10 mouse cellular contexts compared by ENCODE assay signal in the genomic region with DNA sequence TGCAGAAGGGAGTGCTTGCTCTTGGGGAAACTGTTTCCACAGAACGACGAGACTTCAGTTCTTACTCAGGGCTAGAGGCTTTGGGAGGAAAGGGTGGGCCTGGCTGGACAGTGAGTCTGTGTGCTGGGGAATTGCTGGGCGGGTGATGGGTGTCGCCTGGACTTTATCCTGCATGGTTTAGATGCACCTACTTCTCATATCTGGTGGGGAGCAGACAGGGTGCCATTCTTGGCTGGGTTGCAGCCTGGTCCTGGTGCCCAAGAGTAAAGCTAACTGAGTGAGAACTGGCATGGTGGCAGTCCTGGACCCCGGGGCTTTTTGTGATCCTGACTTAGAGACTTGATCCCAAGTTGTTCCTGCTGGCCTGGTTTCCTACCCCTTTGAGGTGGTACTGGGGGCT. TPM values are rescaled to one million over a fixed set of nuclear protein-coding genes. Genes with fewer than 3 reads are reported as not detected.
DNase-seq lines count a peak whose midpoint lies in the region; ATAC-seq and TF ChIP-seq lines count a peak whose summit lies in the region.
"Had no signal": no experiment of that assay in that cellular context is flagged by ENCODE, and none has a peak within 500 bp of the region (broad histone marks: within the 10 kb centered on the region; RNA-seq: fewer than 3 reads in every experiment).

No protein-coding gene starts in this region.

- H3K9ac ChIP-seq in hindbrain, embryonic 11.5 days (ENCODE audit: low read depth, low read length): no peak overlapping the region; the same call in 1 of the 2 replicates
- peak overlapping the region; percentile 22; the same call in 1 of the 2 replicates for H3K9ac ChIP-seq in embryonic facial prominence, embryonic 11.5 days (replicated peaks; ENCODE audit: low read length)
- no peak overlapping the region; the same call in 1 of the 2 replicates for H3K9ac ChIP-seq in midbrain, postnatal 0 days (replicated peaks; ENCODE audit: low read length, poor library complexity, severe bottlenecking)

- TF ChIP-seq CTCF in midbrain, postnatal 0 days (IDR thresholded peaks at IDR 0.05): no peak

- peaks cover 54% of the 10 kb centered on the region for H3K4me1 ChIP-seq in hindbrain, embryonic 10.5 days (replicated peaks)
- peaks cover 6% of the 10 kb centered on the region; the same call in 1 of the 2 replicates for H3K4me1 ChIP-seq in hindbrain, embryonic 11.5 days (replicated peaks; ENCODE audit: control insufficient read depth, insufficient read depth, low read length)
- H3K4me1 ChIP-seq in embryonic facial prominence, embryonic 11.5 days (ENCODE audit: control insufficient read depth, insufficient read depth, low read length): peaks cover 3% of the 10 kb centered on the region; the same call in 1 of the 2 replicates
- peaks cover 39% of the 10 kb centered on the region for H3K4me1 ChIP-seq in limb, embryonic 10.5 days
- peaks cover 19% of the 10 kb centered on the region for H3K4me1 ChIP-seq in midbrain, postnatal 0 days (ENCODE audit: insufficient read depth, low read length)

- no peak for DNase-seq in hindbrain, embryonic 10.5 days (ENCODE audit: low spot score)
- no peak for DNase-seq in hindbrain, embryonic 11.5 days (ENCODE audit: low spot score)
- no peak for DNase-seq in embryonic facial prominence, embryonic 11.5 days (ENCODE audit: low spot score)
- no peak for DNase-seq in limb, embryonic 10.5 days (ENCODE audit: low spot score)
- DNase-seq in midbrain, postnatal 0 days (ENCODE audit: low spot score): no peak
- no peak for DNase-seq in cerebellum, adult 9-11 months
- DNase-seq in lung, postnatal 10 days: no peak
- DNase-seq: adrenal gland, postnatal 25 days; kidney, adult 11 months had no signal

- WGBS in hindbrain, embryonic 10.5 days: 82% methylated on average over 5 of the region's 5 CpGs
- 80% methylated on average over 5 of the region's 5 CpGs for WGBS in hindbrain, embryonic 11.5 days
- 67% methylated on average over 5 of the region's 5 CpGs for WGBS in embryonic facial prominence, embryonic 11.5 days
- 82% methylated on average over 5 of the region's 5 CpGs for WGBS in limb, embryonic 10.5 days
- WGBS in midbrain, postnatal 0 days: 81% methylated on average over 5 of the region's 5 CpGs

- H3K36me3 ChIP-seq in hindbrain, embryonic 10.5 days: peaks cover 30% of the 10 kb centered on the region
- H3K36me3 ChIP-seq in hindbrain, embryonic 11.5 days (ENCODE audit: control insufficient read depth, insufficient read depth, low read length): no peaks in the 10 kb centered on the region
- H3K36me3 ChIP-seq in embryonic facial prominence, embryonic 11.5 days (replicated peaks; ENCODE audit: control insufficient read depth, insufficient read depth, low read depth, low read length): peaks cover 4% of the 10 kb centered on the region; the same call in 1 of the 2 replicates
- H3K36me3 ChIP-seq in limb, embryonic 10.5 days: peaks cover 28% of the 10 kb centered on the region
- peaks cover 19% of the 10 kb centered on the region for H3K36me3 ChIP-seq in midbrain, postnatal 0 days (ENCODE audit: insufficient read depth, low read length)

- H3K27ac ChIP-seq in hindbrain, embryonic 10.5 days: peak overlapping the region; percentile 92
- no peak overlapping the region for H3K27ac ChIP-seq in hindbrain, embryonic 11.5 days (ENCODE audit: low read depth, low read length)
- no peak overlapping the region for H3K27ac ChIP-seq in embryonic facial prominence, embryonic 11.5 days (replicated peaks; ENCODE audit: low read depth, low read length)
- H3K27ac ChIP-seq in limb, embryonic 10.5 days: 0 out of 2 replicates have a peak overlapping the region, but pooled peaks have one; percentile 1
- peak overlapping the region; percentile 43 for H3K27ac ChIP-seq in midbrain, postnatal 0 days (ENCODE audit: low read depth, low read length)

- peak overlapping the region; percentile 79; the same call in 1 of the 2 replicates for H3K4me3 ChIP-seq in hindbrain, embryonic 10.5 days
- no peak overlapping the region; the same call in 1 of the 2 replicates for H3K4me3 ChIP-seq in hindbrain, embryonic 11.5 days (ENCODE audit: low read depth, low read length)
- no peak overlapping the region for H3K4me3 ChIP-seq in embryonic facial prominence, embryonic 11.5 days (ENCODE audit: low read depth, low read length)
- H3K4me3 ChIP-seq in limb, embryonic 10.5 days: peak overlapping the region; percentile 2; the same call in 1 of the 2 replicates
- no peak overlapping the region for H3K4me3 ChIP-seq in midbrain, postnatal 0 days (ENCODE audit: low read depth, low read length)

- no peak overlapping the region for H3K4me2 ChIP-seq in hindbrain, embryonic 11.5 days (replicated peaks; ENCODE audit: low read depth, low read length)
- peak overlapping the region; percentile 7 for H3K4me2 ChIP-seq in embryonic facial prominence, embryonic 11.5 days (ENCODE audit: low read depth, low read length)
- peak overlapping the region; percentile 95; the same call in 1 of the 2 replicates for H3K4me2 ChIP-seq in midbrain, postnatal 0 days (ENCODE audit: low read depth, low read length, poor library complexity, severe bottlenecking)

- no peaks in the 10 kb centered on the region for H3K9me3 ChIP-seq in hindbrain, embryonic 10.5 days
- no peaks in the 10 kb centered on the region for H3K9me3 ChIP-seq in hindbrain, embryonic 11.5 days (ENCODE audit: control insufficient read depth, low read length)
- H3K9me3 ChIP-seq in embryonic facial prominence, embryonic 11.5 days (replicated peaks; ENCODE audit: control insufficient read depth, low read length): no peaks in the 10 kb centered on the region
- H3K9me3 ChIP-seq in limb, embryonic 10.5 days (replicated peaks): no peaks in the 10 kb centered on the region
- H3K9me3 ChIP-seq in midbrain, postnatal 0 days (ENCODE audit: low read length): no peaks in the 10 kb centered on the region

- no peak for ATAC-seq in hindbrain, embryonic 11.5 days (ENCODE audit: low FRiP score)
- ATAC-seq in embryonic facial prominence, embryonic 11.5 days (replicated peaks; ENCODE audit: insufficient number of reproducible peaks, low FRiP score, low TSS enrichment, low read depth): no peak
- ATAC-seq in midbrain, postnatal 0 days (ENCODE audit: low FRiP score): no peak
- no peak for ATAC-seq in inflammation-experienced regulatory T-cells, adult 6 months

- H3K27me3 ChIP-seq in hindbrain, embryonic 10.5 days (ENCODE audit: insufficient read depth, poor library complexity, severe bottlenecking): no peaks in the 10 kb centered on the region
- no peaks in the 10 kb centered on the region for H3K27me3 ChIP-seq in hindbrain, embryonic 11.5 days (ENCODE audit: control insufficient read depth, insufficient read depth, low read length)
- H3K27me3 ChIP-seq in embryonic facial prominence, embryonic 11.5 days (ENCODE audit: control insufficient read depth, insufficient read depth, low read length): no peaks in the 10 kb centered on the region
- no peaks in the 10 kb centered on the region for H3K27me3 ChIP-seq in limb, embryonic 10.5 days (ENCODE audit: low read depth, poor library complexity, severe bottlenecking)
- H3K27me3 ChIP-seq in midbrain, postnatal 0 days (ENCODE audit: insufficient read depth, low read length): no peaks in the 10 kb centered on the region

RNA-seq across cellular contexts. Expression of gene Sppl2b, which starts 1.8 kb away (rescaled TPM):
- 46.3 and 52.9 TPM in 2 replicates for polyA plus RNA-seq in hindbrain, embryonic 10.5 days (2016; fragmentation: Nextera tagmentation; extraction: Ambion mirVana)
- polyA plus RNA-seq in hindbrain, embryonic 11.5 days (2014; fragmentation: Nextera tagmentation; extraction: Ambion mirVana): 25.1 and 25.4 TPM in 2 replicates
- polyA plus RNA-seq in embryonic facial prominence, embryonic 11.5 days (2014; fragmentation: Nextera tagmentation; extraction: Ambion mirVana): 17.1 and 19.7 TPM in 2 replicates
- 44.9 and 48.5 TPM in 2 replicates for polyA plus RNA-seq in limb, embryonic 10.5 days (2016; fragmentation: Nextera tagmentation; extraction: Ambion mirVana)
- 116 and 132 TPM in 2 replicates for total RNA-seq in midbrain, postnatal 0 days (2014; rRNA removed)
- 78.6 and 86.2 TPM in 2 replicates for polyA plus RNA-seq in midbrain, postnatal 0 days (2015; fragmentation: Nextera tagmentation; extraction: Ambion mirVana)
- 10 to 100 TPM in 2 of 3 experiments, 1 to 10 TPM in 1; 9.6 to 15.0 (median 12.1) TPM for polyA plus RNA-seq in inflammation-experienced regulatory T-cells, adult 6 months (2017; shearing (Covaris generic))

RNA-seq across cellular contexts. Expression of gene Lsm7, which starts 1.9 kb away (rescaled TPM):
- 314 and 327 TPM in 2 replicates for polyA plus RNA-seq in hindbrain, embryonic 10.5 days (2016; fragmentation: Nextera tagmentation; extraction: Ambion mirVana)
- polyA plus RNA-seq in hindbrain, embryonic 11.5 days (2014; fragmentation: Nextera tagmentation; extraction: Ambion mirVana): 260 and 271 TPM in 2 replicates
- polyA plus RNA-seq in embryonic facial prominence, embryonic 11.5 days (2014; fragmentation: Nextera tagmentation; extraction: Ambion mirVana): 282 and 329 TPM in 2 replicates
- 358 and 440 TPM in 2 replicates for polyA plus RNA-seq in limb, embryonic 10.5 days (2016; fragmentation: Nextera tagmentation; extraction: Ambion mirVana)
- total RNA-seq in midbrain, postnatal 0 days (2014; rRNA removed): 136 and 249 TPM in 2 replicates
- 292 and 299 TPM in 2 replicates for polyA plus RNA-seq in midbrain, postnatal 0 days (2015; fragmentation: Nextera tagmentation; extraction: Ambion mirVana)
- polyA plus RNA-seq in inflammation-experienced regulatory T-cells, adult 6 months (2017; shearing (Covaris generic)): 100 to 1,000 TPM; 144 to 210 (median 202) TPM

RNA-seq across cellular contexts. Expression of gene Lingo3, which starts 13.1 kb away (rescaled TPM):
- 0.61 and 0.93 TPM in 2 replicates for polyA plus RNA-seq in hindbrain, embryonic 10.5 days (2016; fragmentation: Nextera tagmentation; extraction: Ambion mirVana)
- 0.24 and 0.29 TPM in 2 replicates for polyA plus RNA-seq in hindbrain, embryonic 11.5 days (2014; fragmentation: Nextera tagmentation; extraction: Ambion mirVana)
- 0.49 and 0.67 TPM in 2 replicates for polyA plus RNA-seq in embryonic facial prominence, embryonic 11.5 days (2014; fragmentation: Nextera tagmentation; extraction: Ambion mirVana)
- 0.44 and 0.60 TPM in 2 replicates for polyA plus RNA-seq in limb, embryonic 10.5 days (2016; fragmentation: Nextera tagmentation; extraction: Ambion mirVana)
- total RNA-seq in midbrain, postnatal 0 days (2014; rRNA removed): 39.3 and 61.0 TPM in 2 replicates
- polyA plus RNA-seq in midbrain, postnatal 0 days (2015; fragmentation: Nextera tagmentation; extraction: Ambion mirVana): 24.4 and 26.8 TPM in 2 replicates
- polyA plus RNA-seq in inflammation-experienced regulatory T-cells, adult 6 months (2017; shearing (Covaris generic)): not detected

RNA-seq across cellular contexts. Expression of gene Tmprss9, which starts 14.7 kb away (rescaled TPM):
- polyA plus RNA-seq in hindbrain, embryonic 10.5 days (2016; fragmentation: Nextera tagmentation; extraction: Ambion mirVana): 0.04 and 0.14 TPM in 2 replicates
- polyA plus RNA-seq in hindbrain, embryonic 11.5 days (2014; fragmentation: Nextera tagmentation; extraction: Ambion mirVana): 0.05 and 0.06 TPM in 2 replicates
- polyA plus RNA-seq in embryonic facial prominence, embryonic 11.5 days (2014; fragmentation: Nextera tagmentation; extraction: Ambion mirVana): 0.06 TPM in 2 replicates
- 0.04 TPM in 2 replicates for polyA plus RNA-seq in limb, embryonic 10.5 days (2016; fragmentation: Nextera tagmentation; extraction: Ambion mirVana)
- 0.09 and 0.11 TPM in 2 replicates for total RNA-seq in midbrain, postnatal 0 days (2014; rRNA removed)
- polyA plus RNA-seq in midbrain, postnatal 0 days (2015; fragmentation: Nextera tagmentation; extraction: Ambion mirVana): 0.27 and 0.31 TPM in 2 replicates
- polyA plus RNA-seq in inflammation-experienced regulatory T-cells, adult 6 months (2017; shearing (Covaris generic)): not detected
- total RNA-seq: adrenal gland, postnatal 25 days had no signal

RNA-seq across cellular contexts. Expression of gene Oaz1, which starts 30.5 kb away (rescaled TPM):
- polyA plus RNA-seq in hindbrain, embryonic 10.5 days (2016; fragmentation: Nextera tagmentation; extraction: Ambion mirVana): 2,287 and 2,328 TPM in 2 replicates
- polyA plus RNA-seq in hindbrain, embryonic 11.5 days (2014; fragmentation: Nextera tagmentation; extraction: Ambion mirVana): 1,755 and 1,772 TPM in 2 replicates
- polyA plus RNA-seq in embryonic facial prominence, embryonic 11.5 days (2014; fragmentation: Nextera tagmentation; extraction: Ambion mirVana): 1,818 and 1,942 TPM in 2 replicates
- 2,414 and 2,486 TPM in 2 replicates for polyA plus RNA-seq in limb, embryonic 10.5 days (2016; fragmentation: Nextera tagmentation; extraction: Ambion mirVana)
- total RNA-seq in midbrain, postnatal 0 days (2014; rRNA removed): 863 and 928 TPM in 2 replicates
- 1,039 and 1,193 TPM in 2 replicates for polyA plus RNA-seq in midbrain, postnatal 0 days (2015; fragmentation: Nextera tagmentation; extraction: Ambion mirVana)
- 1,000 to 10,000 TPM; 1,680 to 2,431 (median 2,240) TPM for polyA plus RNA-seq in inflammation-experienced regulatory T-cells, adult 6 months (2017; shearing (Covaris generic))

Comparison
In these comparisons a context has a peak if more than half of its experiments do, and no peak if none do; other contexts are left out.
1. H3K27ac ChIP-seq: peak in hindbrain, embryonic 10.5 days (single experiment), limb, embryonic 10.5 days (single experiment) and midbrain, postnatal 0 days (single experiment); none in hindbrain, embryonic 11.5 days (single experiment) and embryonic facial prominence, embryonic 11.5 days (single experiment).
2. H3K4me3 ChIP-seq: peak in hindbrain, embryonic 10.5 days (single experiment) and limb, embryonic 10.5 days (single experiment); none in hindbrain, embryonic 11.5 days (single experiment), embryonic facial prominence, embryonic 11.5 days (single experiment) and midbrain, postnatal 0 days (single experiment).
3. RNA of gene Lingo3, which starts 13.1 kb away (polyA plus RNA-seq): 24.4 to 26.8 TPM in midbrain, postnatal 0 days; 0.49 to 0.67 TPM in embryonic facial prominence, embryonic 11.5 days, 0.61 to 0.93 TPM in hindbrain, embryonic 10.5 days, 0.44 to 0.60 TPM in limb, embryonic 10.5 days, 0.24 to 0.29 TPM in hindbrain, embryonic 11.5 days and not detected in inflammation-experienced regulatory T-cells, adult 6 months; every median in the first group is over 10 times any median in the second.